Mouse (Mus musculus): ENCODE data around the gene Frat2. TPM values are rescaled to one million over a fixed set of nuclear protein-coding genes. Genes with fewer than 3 reads are reported as not detected.
A peak's percentile ranks its signal among the peaks of the same experiment; 100 is the strongest.
"Not testable (repeated sequence)": the region's sequence is repeated elsewhere in the genome, so short reads cannot be mapped to it uniquely, and the experiment has no call there.

Frat2 gene
- polyA plus RNA-seq, 1 experiment from 2014 or later, result 9.7 TPM

GRCm38 (mm10) chr19:41857816-41858310 lies 9.9 kb upstream of the Frat2 start:
- Histone ChIP-seq H3K27ac (no peak overlapping the region), H3K36me3 (replicated peaks) (peaks cover 10% of the 10 kb centered on the region; the same call in 1 of the 2 replicates), H3K9me3 (no peaks in the 10 kb centered on the region), H3K4me1 (no peaks in the 10 kb centered on the region), H3K27me3 (replicated peaks) (no peaks in the 10 kb centered on the region), H3K9ac (no peak overlapping the region), H3K4me3 (no peak overlapping the region), H3K4me2 (no peak overlapping the region)
- ATAC-seq (replicated peaks), result no peak
- 90% methylated on average over 3 of the region's 3 CpGs for WGBS

DNA sequence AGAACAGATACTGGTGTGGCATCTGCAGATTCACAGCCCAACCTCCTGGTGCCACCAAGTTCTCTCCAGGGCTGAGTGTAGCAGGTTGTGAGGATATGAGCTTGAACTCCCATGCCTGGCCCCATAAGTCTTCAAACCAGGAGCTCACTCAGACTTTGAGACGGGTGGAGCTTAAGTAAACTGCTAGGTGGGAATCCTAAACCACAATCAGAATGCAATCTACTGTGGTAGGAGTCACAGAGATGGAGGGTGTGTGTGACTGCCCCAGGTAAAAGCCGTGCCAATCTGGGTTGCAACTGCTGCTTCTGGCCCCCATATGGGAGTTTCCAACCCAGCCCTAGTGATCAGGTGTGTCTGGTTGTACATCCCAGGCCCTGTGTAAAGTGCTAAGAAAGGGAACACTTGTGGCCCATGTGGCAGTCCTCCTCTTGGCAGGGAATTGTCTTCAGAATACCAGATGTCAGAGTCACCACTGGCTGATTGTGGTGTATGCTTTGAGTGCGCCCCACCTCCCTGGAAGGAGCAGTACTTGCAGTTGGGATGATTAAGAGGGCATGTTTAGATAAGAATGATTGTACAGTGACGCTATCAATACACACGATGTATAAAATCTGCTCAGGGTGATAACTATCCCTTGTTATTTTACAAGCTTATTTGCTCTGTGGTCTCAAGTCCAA lies 9.3 kb upstream of the Frat2 start:
- no peaks in the 10 kb centered on the region for H3K27me3 ChIP-seq (replicated peaks)
- no peak for ATAC-seq (replicated peaks)
- H3K27ac ChIP-seq, result no peak overlapping the region
- H3K9me3 ChIP-seq, result no peaks in the 10 kb centered on the region
- H3K4me1 ChIP-seq, result no peaks in the 10 kb centered on the region
- no peak overlapping the region for H3K4me2 ChIP-seq
- no peak overlapping the region for H3K4me3 ChIP-seq
- WGBS, result 93% methylated on average over 5 of the region's 5 CpGs
- peaks cover 9% of the 10 kb centered on the region; the same call in 1 of the 2 replicates for H3K36me3 ChIP-seq (replicated peaks)
- no peak overlapping the region for H3K9ac ChIP-seq

DNA sequence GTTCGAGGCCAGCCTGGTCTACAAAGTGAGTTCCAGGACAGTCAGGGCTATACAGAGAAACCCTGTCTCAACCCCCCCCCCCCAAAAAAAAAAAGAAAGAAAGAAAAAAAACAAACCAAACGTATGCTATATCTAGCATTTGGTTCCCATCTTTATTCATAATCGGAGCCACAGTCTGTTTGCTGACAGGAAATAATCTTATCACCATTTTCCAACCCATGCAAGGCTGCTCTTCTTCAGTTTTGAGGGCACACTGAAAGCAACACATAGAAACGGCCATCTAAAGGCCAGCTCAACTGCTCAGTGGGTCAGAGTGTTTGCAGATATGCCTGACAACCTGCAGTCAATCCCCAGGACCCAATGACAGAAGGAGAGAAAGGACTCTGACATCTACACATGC lies 4.5 kb upstream of the Frat2 start:
- WGBS, result 96% methylated on average over 4 of the region's 4 CpGs
- H3K4me1 ChIP-seq, result peaks cover 18% of the 10 kb centered on the region
- ATAC-seq (replicated peaks), result no peak

GRCm38 (mm10) chr19:41850719-41851543 lies 3.0 kb upstream of the Frat2 start:
- Histone ChIP-seq H3K9me3 (no peaks in the 10 kb centered on the region), H3K36me3 (replicated peaks) (no peaks in the 10 kb centered on the region), H3K9ac (peak overlapping the region; percentile 17; the same call in 1 of the 2 replicates), H3K27me3 (replicated peaks) (no peaks in the 10 kb centered on the region), H3K4me1 (peaks cover 27% of the 10 kb centered on the region), H3K4me2 (peak overlapping the region; percentile 25; the same call in 1 of the 2 replicates), H3K27ac (peak overlapping the region; percentile 74), H3K4me3 (no peak overlapping the region)
- ATAC-seq (replicated peaks), result no peak
- 15% methylated on average over 14 of the region's 14 CpGs for WGBS

More for the DNA sequence above, 4.5 kb upstream of the Frat2 start:
- Histone ChIP-seq H3K36me3 (replicated peaks) (no peaks in the 10 kb centered on the region), H3K4me3 (no peak overlapping the region), H3K4me2 (no peak overlapping the region), H3K9me3 (no peaks in the 10 kb centered on the region), H3K9ac (no peak overlapping the region), H3K27me3 (replicated peaks) (no peaks in the 10 kb centered on the region), H3K27ac (no peak overlapping the region)

DNA sequence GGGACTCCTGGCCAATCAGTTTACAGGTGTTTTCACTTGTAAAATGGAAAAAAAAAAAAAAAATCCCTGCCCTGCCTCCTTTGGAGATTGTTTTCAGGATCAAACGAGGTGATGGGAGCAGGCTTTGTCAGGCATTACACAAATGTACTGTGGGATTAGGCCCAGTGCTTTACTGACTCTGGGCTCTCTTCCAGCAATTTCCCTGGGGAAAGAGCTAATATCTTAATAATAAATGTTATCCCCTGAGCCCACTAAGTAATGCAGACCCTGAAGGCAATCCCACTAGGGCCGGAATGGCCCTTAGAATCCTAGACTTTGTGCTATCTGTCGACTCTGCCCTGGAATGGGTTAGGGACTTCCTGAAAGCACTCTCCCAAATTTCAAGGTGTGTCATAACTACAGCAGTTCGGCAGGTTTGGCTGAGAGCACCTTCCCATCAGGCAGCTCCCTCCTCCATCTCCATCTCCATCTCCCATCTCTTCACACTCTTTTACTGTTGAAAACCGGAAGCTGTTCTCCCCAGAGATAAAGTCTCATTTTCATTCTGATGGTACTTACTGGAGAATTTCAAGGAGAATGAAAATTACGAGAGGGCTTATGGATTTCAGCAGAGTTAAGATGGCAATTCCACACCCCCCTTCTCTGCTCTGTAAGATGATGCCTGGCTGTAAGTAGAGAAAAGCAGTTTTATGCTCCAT lies 2.2 kb upstream of the Frat2 start:
- H3K36me3 ChIP-seq (replicated peaks), result no peaks in the 10 kb centered on the region
- H3K9me3 ChIP-seq, result no peaks in the 10 kb centered on the region
- peak overlapping the region; percentile 25; the same call in 1 of the 2 replicates for H3K4me2 ChIP-seq
- 12% methylated on average over 6 of the region's 6 CpGs for WGBS
- ATAC-seq (replicated peaks), result no peak
- no peaks in the 10 kb centered on the region for H3K27me3 ChIP-seq (replicated peaks)
- peak overlapping the region; percentile 74 for H3K27ac ChIP-seq
- peak overlapping the region; percentile 17; the same call in 1 of the 2 replicates for H3K9ac ChIP-seq
- no peak overlapping the region for H3K4me3 ChIP-seq
- peaks cover 30% of the 10 kb centered on the region for H3K4me1 ChIP-seq

DNA sequence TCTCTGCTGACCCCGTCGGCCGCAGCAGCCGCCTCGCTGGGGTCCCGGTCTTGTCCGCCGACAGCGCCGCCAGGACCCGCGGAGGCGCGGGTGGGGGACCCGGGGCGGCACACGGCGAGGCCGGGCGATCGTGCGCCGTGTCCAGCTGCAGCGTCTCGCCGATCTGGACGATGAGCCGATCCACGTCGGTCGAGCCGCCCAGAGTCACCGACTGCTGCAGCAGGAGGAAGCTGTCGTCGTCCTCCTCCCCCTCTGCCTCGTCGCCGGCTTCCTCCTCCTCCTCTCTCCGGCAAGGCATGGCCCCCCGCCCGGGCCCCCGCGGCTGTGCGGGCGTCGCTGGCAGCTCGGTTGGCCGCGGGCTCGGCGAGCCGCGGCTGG lies 329 bp downstream of the Frat2 start:
- WGBS, result under 1% methylated on average over 47 of the region's 53 CpGs
- peak; percentile 70 for ATAC-seq (replicated peaks)
- not testable (repeated sequence) for H3K27me3 ChIP-seq (replicated peaks)

GRCm38 (mm10) chr19:41847091-41847581 lies 796 bp downstream of the Frat2 start:
- ATAC-seq (replicated peaks), result peak; percentile 11
- Histone ChIP-seq H3K4me2 (peak overlapping the region; percentile 74), H3K4me3 (peak overlapping the region; percentile 73), H3K27me3 (replicated peaks) (no peaks in the 10 kb centered on the region), H3K9me3 (no peaks in the 10 kb centered on the region), H3K27ac (peak overlapping the region; percentile 95), H3K36me3 (replicated peaks) (no peaks in the 10 kb centered on the region), H3K4me1 (peaks cover 30% of the 10 kb centered on the region), H3K9ac (peak overlapping the region; percentile 59)
- under 1% methylated on average over 63 of the region's 64 CpGs for WGBS

More for the DNA sequence above, 329 bp downstream of the Frat2 start:
- Histone ChIP-seq H3K4me3 (peak overlapping the region; percentile 73), H3K27ac (peak overlapping the region; percentile 95), H3K9ac (peak overlapping the region; percentile 59), H3K4me2 (peak overlapping the region; percentile 74), H3K4me1 (peaks cover 30% of the 10 kb centered on the region)
- H3K9me3 ChIP-seq; H3K36me3 ChIP-seq (replicated peaks): not testable (repeated sequence)

GRCm38 (mm10) chr19:41846366-41847090 lies 1.4 kb downstream of the Frat2 start:
- H3K4me2 ChIP-seq, result peak overlapping the region; percentile 74
- peak overlapping the region; percentile 73 for H3K4me3 ChIP-seq
- peak overlapping the region; percentile 59 for H3K9ac ChIP-seq
- no peaks in the 10 kb centered on the region for H3K36me3 ChIP-seq (replicated peaks)
- peaks cover 30% of the 10 kb centered on the region for H3K4me1 ChIP-seq
- WGBS, result 13% methylated on average over 21 of the region's 21 CpGs
- no peak for ATAC-seq (replicated peaks)
- no peaks in the 10 kb centered on the region for H3K27me3 ChIP-seq (replicated peaks)
- H3K9me3 ChIP-seq, result no peaks in the 10 kb centered on the region
- H3K27ac ChIP-seq, result peak overlapping the region; percentile 95; the same call in 1 of the 2 replicates

- no peak overlapping the region for H3K4me2 ChIP-seq
- no peaks in the 10 kb centered on the region for H3K9me3 ChIP-seq
- H3K36me3 ChIP-seq (replicated peaks), result no peaks in the 10 kb centered on the region
- no peak overlapping the region for H3K9ac ChIP-seq
- WGBS, result 84% methylated on average over 6 of the region's 6 CpGs
- no peaks in the 10 kb centered on the region for H3K27me3 ChIP-seq (replicated peaks)
- ATAC-seq (replicated peaks), result no peak
- H3K27ac ChIP-seq, result no peak overlapping the region
- no peak overlapping the region for H3K4me3 ChIP-seq
- peaks cover 12% of the 10 kb centered on the region for H3K4me1 ChIP-seq
Measured at GRCm38 (mm10) chr19:41844345-41844744, 3.6 kb downstream of the Frat2 start.

GRCm38 (mm10) chr19:41842706-41843105 lies 5.2 kb downstream of the Frat2 start:
- Histone ChIP-seq H3K4me1 (peaks cover 12% of the 10 kb centered on the region), H3K9me3 (no peaks in the 10 kb centered on the region), H3K4me2 (no peak overlapping the region), H3K27me3 (replicated peaks) (no peaks in the 10 kb centered on the region), H3K36me3 (replicated peaks) (no peaks in the 10 kb centered on the region), H3K27ac (no peak overlapping the region), H3K4me3 (no peak overlapping the region), H3K9ac (no peak overlapping the region)
- WGBS, result 88% methylated on average over 4 of the region's 4 CpGs
- ATAC-seq (replicated peaks), result no peak

- Histone ChIP-seq H3K27me3 (replicated peaks) (no peaks in the 10 kb centered on the region), H3K36me3 (replicated peaks) (no peaks in the 10 kb centered on the region), H3K4me1 (peaks cover 12% of the 10 kb centered on the region), H3K4me2 (no peak overlapping the region), H3K9me3 (no peaks in the 10 kb centered on the region), H3K9ac (no peak overlapping the region), H3K27ac (no peak overlapping the region), H3K4me3 (no peak overlapping the region)
- no peak for ATAC-seq (replicated peaks)
- 83% methylated on average over 4 of the region's 4 CpGs for whole genome bisulfite sequencing
Measured at GRCm38 (mm10) chr19:41842196-41842595, 5.7 kb downstream of the Frat2 start.

Data from midbrain, embryonic 15.5 days (tissue).